Mouse (Mus musculus): ENCODE measurements around the gene Pnpla6.

Gene Pnpla6

DNA sequence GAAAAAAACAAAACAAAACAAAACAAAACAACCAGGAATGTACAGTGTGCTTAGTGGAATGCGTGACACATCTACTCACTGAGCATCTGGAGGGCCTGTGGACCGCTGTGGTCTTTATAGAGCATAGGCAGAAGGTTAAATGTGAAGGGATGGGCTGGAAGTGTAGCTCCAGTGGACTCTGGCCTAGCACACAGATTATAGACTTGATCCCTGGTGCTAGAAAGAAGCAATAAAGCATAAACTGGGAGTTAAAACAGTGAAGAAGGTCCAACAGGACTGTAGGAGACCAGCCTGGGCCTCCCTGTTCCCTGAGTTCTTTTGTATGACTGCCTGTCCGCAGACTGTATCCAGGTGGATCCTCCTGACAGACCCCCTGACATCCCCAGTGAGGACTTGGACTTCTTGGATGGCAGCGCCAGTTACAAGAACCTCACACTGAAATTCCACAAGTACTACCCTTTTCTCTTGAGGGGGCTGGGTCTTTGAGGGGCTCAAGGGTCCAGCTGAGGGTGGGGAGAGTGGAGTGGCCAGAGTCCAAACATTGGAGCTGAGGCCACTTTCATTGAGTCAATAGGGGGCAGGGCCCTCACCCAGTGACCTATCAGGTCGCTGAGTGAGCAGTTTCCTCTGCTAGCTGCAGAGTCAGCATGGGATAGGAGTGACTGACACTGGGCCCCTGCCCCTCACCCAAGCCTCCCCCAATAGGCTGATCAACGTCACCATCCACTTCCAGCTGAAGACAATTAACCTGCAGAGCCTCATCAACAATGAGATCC is 7.0 kb upstream of the Pnpla6 start:
- DNase-seq (ENCODE audit: low read depth, low spot score) = no peak

DNA sequence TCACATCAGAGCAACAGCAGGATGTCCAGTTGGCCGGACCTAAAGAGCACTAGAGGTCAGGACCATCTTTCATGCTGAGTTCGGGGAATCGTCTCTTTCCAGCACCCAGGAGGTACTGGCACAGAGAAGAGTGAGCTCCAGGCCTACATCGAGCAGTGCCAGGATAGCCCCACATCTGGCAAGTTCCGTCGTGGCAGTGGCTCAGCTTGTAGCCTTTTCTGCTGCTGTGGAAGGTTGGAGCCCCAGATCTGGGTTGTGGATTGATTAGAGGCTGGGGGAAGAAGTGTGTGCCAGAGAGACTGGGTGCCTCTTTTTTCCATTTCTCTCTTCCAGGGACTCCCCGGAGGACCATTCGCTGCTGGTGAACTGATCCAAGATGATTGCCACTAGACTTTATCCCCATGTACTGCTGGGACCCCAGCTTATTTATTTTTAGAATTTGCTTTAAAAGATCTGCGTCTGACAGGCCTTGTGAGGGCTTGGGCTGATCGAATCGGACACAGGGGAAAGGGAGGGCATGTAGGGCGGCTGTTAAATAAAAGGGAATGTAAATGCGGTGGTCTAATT is 420 bp upstream of the Pnpla6 start:
- no peak for DNase-seq (ENCODE audit: low read depth, low spot score)

DNA sequence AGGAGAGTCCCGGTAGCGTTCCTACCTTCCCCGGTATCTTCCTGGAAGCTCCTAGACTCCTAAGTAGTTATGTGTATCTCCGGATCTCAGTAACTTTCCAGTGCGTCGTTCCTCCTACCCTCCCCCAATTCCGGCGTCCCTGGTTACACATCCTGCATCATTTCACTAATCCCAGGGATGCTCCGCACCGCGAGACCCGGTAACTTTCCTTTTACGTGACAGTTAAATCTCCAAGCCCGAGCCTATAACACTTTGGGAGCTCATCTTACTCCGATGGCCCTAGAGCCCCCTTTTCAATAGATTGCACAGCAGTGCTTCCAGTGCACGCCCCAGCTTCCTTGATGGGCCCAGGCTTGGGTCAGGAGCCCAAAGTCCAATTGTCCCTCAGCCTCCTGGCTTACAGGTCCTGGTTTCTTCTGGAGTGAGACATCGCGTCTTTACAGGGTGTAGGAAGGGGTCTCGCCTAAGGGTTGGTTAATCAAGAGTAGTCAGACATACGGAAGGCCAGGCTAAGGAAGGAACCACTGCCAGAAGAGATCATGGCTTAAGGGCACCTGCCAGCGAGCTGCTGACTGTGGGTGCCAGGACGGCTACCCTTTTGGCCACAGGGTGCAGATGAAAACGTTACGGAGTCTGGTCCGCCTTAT is 710 bp downstream of the Pnpla6 start:
- DNase-seq (ENCODE audit: low read depth, low spot score) = no peak

DNA sequence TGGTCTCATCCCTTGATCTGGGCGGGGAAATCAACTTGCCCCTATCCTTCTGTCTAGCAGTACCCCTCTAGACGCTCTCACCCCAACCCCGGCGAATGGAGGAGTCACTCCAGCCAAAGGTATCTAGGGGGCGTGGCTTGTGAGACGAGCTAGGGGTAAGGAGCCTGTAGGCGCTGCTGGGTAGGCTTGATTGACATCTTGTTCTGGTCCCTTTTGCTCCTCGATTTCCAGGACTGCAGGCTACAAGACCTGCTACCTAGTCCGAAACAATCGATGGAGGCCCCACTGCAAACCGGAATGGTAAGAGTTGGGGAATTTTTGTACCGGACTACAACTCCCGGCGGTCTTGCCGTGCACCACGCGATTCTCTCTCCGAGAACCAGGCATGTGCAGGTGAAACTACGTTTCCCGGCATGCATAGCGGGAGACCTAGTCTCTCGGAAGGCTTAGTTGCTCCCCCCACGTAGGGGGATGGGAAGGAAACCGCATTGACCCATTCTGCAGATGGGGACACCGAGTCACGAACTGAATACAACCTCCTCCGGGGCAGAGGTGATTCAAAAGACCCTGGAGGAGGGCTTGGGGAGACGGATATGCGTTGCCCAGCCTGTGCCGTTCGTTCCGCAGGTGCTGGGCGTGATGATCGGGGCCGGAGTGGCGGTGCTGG is 1.4 kb downstream of the Pnpla6 start:
- DNase-seq (ENCODE audit: low read depth, low spot score) = peak; percentile 90

DNA sequence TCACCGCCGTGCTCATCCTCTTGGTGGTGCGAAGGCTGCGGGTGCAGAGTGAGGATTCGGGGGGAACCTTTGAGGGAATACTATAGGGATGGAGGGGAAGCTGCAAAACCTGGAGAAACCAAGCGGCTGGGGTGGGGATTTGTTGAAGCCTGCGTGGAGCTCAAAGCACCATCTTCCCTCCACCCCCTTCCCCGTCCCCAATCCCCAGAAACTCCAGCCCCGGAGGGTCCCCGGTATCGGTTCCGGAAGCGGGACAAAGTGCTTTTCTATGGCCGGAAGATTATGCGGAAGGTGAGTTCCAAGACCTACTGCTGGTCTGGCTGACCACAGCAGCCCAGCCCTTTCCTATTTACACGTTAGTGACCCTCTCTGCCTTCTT is 1.9 kb downstream of the Pnpla6 start:
- no peak for DNase-seq (ENCODE audit: low read depth, low spot score)

DNA sequence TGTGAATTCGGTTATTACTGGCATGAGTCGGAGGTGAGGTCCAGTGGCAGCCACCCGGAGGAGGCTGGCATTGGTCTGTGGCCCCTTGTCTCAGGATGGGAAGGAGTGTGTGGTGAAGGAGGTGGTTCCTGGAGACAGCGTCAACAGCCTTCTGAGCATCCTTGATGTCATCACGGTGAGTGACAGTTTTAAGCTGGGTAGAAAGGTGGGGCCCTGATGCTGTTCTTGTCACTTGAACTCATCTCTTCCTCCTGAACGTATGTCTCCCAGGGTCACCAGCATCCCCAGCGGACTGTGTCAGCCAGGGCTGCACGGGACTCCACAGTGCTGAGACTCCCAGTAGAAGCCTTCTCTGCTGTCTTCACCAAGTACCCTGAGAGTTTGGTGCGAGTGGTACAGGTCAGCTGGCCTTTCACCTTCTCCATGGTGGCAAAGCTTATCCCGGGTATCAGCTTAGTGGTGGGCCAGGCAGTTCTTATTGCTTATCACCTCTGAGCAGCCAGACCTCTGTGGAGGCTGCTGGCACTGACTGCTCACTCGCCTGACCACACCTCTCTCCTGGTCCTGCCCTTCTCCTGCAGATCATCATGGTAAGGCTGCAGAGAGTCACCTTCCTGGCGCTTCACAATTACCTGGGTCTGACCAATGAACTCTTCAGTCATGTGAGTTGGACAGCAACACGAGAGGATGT is 7.0 kb downstream of the Pnpla6 start:
- no peak for DNase-seq (ENCODE audit: low read depth, low spot score)

DNA sequence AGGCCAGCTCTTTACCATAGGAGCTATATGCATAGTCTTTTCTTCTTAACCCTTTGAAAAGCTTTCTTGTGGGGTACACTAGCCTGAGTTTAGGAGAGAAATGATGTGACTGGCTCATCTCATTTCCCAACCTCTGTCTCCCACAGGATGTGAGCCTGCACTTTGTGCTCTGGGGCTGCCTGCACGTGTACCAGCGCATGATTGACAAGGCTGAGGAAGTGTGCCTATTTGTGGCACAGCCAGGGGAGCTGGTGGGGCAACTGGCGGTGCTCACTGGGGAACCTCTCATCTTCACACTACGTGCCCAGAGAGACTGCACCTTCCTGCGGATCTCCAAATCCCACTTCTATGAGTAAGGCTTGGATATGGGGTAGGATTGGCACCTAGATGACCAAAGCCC is 15.6 kb downstream of the Pnpla6 start:
- DNase-seq (ENCODE audit: low read depth, low spot score) = no peak

DNA sequence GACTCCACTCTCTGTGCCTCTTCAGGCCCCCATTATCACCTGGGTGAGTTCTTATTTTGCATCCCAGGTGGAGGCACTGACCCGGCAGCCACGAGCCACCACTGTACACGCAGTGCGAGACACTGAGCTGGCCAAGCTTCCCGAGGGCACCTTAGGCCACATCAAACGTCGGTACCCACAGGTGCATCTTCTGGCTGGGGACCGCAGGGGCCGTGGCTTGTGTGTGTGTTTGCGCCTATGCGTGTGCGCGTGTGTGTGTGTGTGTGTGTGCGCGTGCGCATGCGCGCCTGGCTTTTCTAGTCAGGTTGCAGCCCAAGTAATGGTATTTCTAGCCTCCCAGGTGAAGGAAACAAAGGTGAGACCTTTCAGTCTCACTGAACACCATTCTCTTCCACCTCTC is 16.8 kb downstream of the Pnpla6 start:
- DNase-seq (ENCODE audit: low read depth, low spot score) = no peak

DNA sequence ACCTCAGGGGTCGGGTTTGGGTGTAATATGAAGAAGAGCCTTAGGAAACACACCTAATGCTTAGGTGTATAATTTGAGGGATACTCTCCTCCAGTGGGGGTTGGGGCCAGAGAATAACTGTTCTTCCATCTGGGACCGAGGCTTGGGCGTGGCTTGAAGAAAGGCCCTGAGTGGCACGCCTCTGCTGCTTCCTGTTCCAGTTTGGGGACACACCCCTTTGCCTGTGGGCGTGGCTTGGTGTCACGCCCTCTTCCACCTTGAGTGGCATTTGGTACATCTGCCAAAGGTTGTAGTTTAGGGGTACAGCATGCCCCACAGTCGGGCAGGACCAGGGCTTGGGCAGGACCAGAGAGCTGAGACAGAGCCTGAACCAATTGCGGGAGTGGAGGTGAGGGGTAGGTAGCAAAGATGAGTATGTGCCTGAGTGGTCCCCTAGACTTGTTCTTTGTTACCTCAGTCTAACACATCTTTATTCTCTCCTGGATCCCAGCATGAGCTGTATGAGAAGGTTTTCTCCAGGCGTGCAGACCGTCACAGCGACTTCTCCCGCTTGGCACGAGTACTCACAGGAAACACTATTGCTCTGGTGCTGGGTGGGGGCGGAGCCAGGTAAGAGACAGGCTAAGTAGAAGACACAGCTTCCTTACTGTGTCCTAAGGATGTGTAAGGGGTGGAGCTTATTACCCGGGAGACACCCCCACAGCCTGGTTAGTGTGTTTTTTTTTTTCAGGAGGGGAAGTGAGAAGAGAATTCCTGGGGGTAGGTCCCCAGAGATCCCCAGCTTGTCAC is 21.1 kb downstream of the Pnpla6 start:
- DNase-seq (ENCODE audit: low read depth, low spot score) = peak; percentile 78

DNA sequence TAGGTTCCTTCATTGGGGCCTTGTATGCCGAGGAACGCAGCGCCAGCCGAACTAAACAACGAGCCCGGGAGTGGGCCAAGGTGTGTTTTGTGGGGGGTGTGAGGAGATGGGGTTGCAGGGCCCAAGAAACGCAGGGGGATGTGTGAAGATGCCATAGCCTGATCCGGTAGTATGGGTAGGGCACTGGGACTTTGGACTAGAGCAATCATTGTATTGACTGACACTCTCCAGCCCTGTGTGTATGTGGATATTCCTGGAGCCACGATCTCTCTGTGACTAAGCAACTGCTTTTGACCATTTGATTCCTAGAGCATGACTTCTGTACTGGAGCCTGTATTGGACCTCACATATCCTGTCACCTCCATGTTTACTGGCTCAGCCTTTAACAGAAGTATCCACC is 21.8 kb downstream of the Pnpla6 start:
- no peak for DNase-seq (ENCODE audit: low read depth, low spot score)

DNA sequence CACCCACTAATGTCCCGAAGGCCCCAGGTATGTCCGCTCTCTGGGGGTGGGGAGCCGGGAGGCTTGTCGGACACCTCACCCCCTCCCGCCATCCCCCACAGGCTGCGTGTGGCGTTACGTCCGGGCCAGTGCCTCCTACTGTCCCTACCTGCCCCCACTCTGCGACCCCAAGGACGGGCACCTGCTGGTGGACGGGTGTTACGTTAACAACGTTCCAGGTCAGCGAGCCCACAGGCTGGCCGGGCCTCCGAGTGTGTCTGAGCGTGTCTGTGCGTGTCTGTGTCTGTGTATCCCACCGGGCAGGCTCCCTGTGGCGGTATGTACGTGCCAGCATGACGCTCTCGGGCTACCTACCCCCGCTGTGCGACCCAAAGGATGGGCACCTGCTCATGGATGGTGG is 22.5 kb downstream of the Pnpla6 start:
- no peak for DNase-seq (ENCODE audit: low read depth, low spot score)

DNA sequence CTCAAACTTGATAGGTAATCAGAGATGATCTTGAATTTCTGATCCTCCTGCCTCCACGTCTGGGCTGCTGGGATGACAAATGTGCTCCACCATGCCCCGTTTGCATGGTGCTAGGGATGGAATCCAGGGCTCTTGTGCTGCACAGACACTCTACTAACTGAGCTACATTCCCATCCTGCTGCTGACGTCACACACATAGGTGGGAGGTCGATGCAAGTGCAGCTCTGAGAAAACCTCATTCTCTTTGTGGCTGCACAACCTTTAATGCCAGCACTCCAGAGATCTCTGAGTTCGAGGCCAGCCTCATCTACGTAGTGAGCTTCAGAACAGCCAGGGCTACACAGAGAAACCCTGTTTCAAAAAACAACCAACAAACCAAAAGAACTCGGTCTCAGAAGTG is 24.0 kb downstream of the Pnpla6 start:
- DNase-seq (ENCODE audit: low read depth, low spot score) = no peak

DNA sequence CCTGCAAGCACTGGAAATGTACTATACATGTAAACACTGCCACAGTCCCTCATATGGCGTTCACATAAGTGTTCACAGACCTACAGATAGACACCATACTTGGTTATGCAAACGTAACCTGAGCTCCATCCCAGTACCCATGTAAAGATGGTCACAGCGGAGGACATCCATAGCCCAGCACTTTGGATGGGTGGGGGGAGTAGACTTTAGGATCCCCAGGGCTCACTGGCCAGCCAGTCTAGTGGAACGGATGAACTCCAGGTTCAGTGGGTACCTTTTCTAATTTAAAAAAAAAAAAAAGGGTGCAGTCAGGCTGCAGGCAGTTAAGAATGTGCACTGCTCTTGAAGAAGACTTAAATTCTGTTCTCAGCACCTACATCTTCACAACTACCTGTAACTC is 24.9 kb downstream of the Pnpla6 start:
- DNase-seq (ENCODE audit: low read depth, low spot score) = no peak

DNA sequence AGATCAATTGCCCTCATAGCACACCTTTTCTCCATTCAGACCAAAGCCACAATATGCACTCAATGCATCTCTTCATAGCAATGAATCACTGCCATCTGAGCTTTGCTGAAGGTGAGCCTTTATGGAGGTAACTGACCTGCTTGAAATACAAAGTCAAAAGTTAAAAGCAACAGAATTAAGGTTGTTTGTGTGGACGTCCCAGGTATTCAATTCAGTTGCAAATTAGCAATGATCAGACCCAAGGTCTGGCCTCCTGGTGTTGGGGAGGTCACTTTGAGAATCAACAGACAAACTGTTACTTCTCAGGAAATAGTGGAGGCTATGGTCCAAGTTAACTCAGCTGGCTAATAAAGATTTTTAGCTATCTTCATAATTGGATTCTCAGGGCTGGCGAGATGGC is 31.3 kb downstream of the Pnpla6 start:
- no peak for DNase-seq (ENCODE audit: low read depth, low spot score)

DNA sequence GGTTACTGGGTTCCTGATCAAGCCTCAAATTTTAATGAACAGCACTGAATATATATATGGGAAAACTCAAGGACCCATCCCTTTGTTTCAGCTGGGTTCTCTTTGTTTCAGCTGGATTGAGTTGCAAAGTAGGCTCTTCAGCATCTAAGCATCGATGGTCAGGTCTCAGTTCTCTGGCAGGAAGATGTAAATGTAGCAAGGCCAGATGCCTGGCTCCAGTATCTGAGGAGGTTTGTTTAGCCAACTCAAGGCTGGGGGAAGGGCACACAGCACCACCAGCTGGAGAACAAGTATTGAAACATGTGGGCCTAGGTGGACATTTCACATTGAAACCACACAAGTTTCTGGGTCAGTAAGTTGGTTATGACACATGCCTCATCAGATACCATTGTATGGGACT is 37.1 kb downstream of the Pnpla6 start:
- DNase-seq (ENCODE audit: low read depth, low spot score) = no peak

DNA sequence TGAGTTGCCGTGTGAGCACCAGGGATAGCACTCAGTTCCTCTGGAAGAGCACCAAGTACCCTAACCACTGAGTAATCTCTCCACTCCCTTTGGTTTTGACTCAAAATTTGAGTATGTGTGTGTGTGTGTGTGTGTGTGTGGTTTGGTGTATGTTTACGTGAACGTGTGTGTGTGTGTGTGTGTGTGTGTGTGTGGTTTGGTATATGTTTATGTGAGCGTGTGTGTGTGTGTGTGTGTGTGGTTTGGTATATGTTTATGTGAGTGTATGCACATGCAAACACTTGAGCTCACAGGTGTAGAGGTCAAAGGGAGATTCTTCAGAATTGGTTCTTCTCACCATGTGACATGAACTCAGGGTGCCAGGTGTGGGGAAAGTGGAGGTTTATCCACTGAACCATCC is 40.9 kb downstream of the Pnpla6 start:
- no peak for DNase-seq (ENCODE audit: low read depth, low spot score)

DNA sequence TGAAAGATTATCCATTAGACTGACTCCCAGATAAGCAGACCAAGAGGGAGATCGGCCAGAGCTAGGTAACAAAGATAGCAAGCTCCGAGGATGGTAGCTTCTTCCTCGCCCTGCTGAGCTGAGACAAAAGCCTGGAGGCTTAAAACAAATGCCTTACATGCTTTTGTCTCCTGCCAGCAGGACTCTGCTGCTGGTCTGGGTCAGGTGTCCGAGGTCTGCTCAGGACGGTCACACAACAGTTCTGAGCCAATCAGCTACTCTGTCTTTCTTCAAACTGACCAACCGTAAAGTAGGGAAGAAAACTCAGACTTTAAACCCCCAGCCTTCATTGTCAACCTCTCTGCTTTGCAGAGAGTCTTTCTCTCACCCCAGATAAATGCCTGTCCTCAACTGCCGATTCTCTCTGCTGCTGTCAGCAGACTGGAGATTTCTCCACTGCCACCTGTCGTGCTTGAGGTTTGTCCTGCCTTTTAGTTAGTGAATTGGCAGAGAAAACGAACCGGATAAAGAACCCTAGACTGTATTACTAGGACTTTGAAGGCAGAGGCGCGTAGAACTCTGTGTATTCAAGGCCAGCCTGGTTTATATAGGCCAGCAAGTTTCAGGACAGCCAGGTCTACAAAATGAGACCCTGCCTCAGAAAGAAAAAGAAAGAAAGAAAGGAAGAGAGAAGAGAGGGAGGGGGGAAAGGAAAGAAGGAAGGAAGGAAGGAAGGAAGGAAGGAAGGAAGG is 52.6 kb downstream of the Pnpla6 start, which contains the start of gene C330021F23Rik:
TSS of gene C330021F23Rik (plus strand) at position 350 of the 731 bp plus-strand sequence.
- DNase-seq (ENCODE audit: low read depth, low spot score) = peak; percentile 70

DNA sequence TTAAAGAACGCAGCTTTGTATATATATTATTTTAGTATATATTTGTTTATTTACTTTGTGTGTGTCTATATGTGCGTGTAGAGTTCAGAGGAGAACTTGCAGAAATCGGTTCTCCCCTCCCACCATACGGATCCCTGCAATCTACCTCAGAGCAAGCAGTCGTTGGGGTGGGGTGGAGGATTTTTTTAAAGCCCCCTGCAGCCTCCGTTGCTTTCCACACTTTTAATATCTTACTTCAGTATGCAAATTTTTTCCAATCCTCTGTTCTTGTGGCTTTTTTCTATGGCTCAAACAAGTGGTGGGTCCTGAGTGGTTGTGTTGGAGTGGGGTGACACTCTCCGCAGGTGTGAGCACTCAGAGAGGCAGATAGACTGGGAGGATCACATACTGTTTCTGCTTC is 53.2 kb downstream of the Pnpla6 start:
- no peak for DNase-seq (ENCODE audit: low read depth, low spot score)

DNA sequence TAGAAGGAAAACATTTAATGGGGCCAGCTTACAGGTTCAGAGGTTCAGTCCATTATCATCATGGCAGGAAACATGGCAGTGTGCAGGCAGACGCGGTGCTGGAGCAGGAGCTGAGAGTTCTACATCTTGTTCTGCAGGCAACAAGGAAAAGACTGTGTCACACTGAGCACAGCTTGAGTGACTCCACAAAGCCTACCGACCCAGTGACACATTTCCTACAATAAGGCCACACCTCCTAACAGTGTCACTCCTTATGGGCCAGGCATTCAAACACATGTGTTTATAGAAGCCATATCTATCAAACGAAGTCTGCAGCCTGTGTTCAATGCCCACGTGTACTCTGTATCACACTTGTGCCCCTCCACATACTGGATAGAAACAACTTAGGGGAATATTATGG is 54.6 kb downstream of the Pnpla6 start:
- DNase-seq (ENCODE audit: low read depth, low spot score) = no peak

DNA sequence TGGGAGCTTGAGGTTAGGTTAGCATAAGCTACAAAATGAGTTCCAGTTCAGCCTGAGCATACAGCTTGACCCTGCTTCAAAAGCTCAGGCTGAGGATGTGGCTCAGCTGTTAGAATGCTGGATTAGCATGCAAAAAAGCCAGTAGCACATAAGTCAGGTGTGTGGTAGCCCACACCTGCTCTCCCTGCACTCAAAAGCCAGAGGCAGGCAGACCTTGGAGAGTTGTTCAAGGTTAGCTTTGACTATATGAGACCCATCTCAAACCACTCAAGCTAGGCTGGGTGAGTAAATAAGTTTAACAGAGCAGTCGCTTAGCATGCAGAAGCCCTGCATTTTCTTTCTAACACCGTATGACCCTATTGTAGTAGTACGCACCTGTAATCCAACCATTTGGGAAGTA is 59.4 kb downstream of the Pnpla6 start:
- no peak for DNase-seq (ENCODE audit: low read depth, low spot score)
